Comparison of ENCODE assay signal across 11 mouse cellular contexts in genomic region chr7:139295653-139296052, GRCm38 (mm10). TPM values are rescaled to one million over a fixed set of nuclear protein-coding genes. Genes with fewer than 3 reads are reported as not detected.
DNase-seq lines count a peak whose midpoint lies in the region; ATAC-seq and TF ChIP-seq lines count a peak whose summit lies in the region.
"Had no signal": no experiment of that assay in that cellular context is flagged by ENCODE, and none has a peak within 500 bp of the region (broad histone marks: within the 10 kb centered on the region; RNA-seq: fewer than 3 reads in every experiment).

No protein-coding gene starts in this region.

- no peak for ATAC-seq in midbrain, postnatal 0 days (ENCODE audit: low FRiP score)
- peak; percentile 51 for ATAC-seq in Patski
- ATAC-seq in inflammation-experienced regulatory T-cells, adult 6 months: peak; percentile 64
- no peak for ATAC-seq in stomach, embryonic 15.5 days (ENCODE audit: insufficient read depth, low FRiP score, low read depth)
- ATAC-seq: forebrain, embryonic 13.5 days had no signal

- H3K4me2 ChIP-seq in midbrain, postnatal 0 days (ENCODE audit: low read depth, low read length, poor library complexity, severe bottlenecking): no peak overlapping the region
- H3K4me2 ChIP-seq in stomach, embryonic 15.5 days: no peak overlapping the region
- H3K4me2 ChIP-seq: forebrain, embryonic 13.5 days; heart, embryonic 11.5 days; neural tube, embryonic 13.5 days had no signal

- in situ Hi-C loops in Patski (cut with MboI; ENCODE audit: low pct_unique_long_range_greater_than_20kb): loop anchor here (5.0 kb wide), 2 partner anchors 63 to 173 kb away; no protein-coding TSS in a partner anchor

- peak overlapping the region; percentile 13; the same call in 1 of the 2 replicates for H3K27ac ChIP-seq in midbrain, embryonic 10.5 days (replicated peaks)
- H3K27ac ChIP-seq in midbrain, postnatal 0 days (ENCODE audit: low read depth, low read length): no peak overlapping the region
- peak overlapping the region; percentile 67; the same call in 1 of the 2 replicates for H3K27ac ChIP-seq in stomach, embryonic 15.5 days
- H3K27ac ChIP-seq: forebrain, embryonic 13.5 days; neural tube, embryonic 13.5 days had no signal

- peaks cover 8% of the 10 kb centered on the region; the same call in 1 of the 2 replicates for H3K27me3 ChIP-seq in midbrain, embryonic 10.5 days (ENCODE audit: low read depth, poor library complexity, severe bottlenecking)
- H3K27me3 ChIP-seq in midbrain, postnatal 0 days (ENCODE audit: insufficient read depth, low read length): no peaks in the 10 kb centered on the region
- no peaks in the 10 kb centered on the region for H3K27me3 ChIP-seq in Patski
- no peaks in the 10 kb centered on the region for H3K27me3 ChIP-seq in stomach, embryonic 15.5 days (replicated peaks)

- DNase-seq in midbrain, embryonic 10.5 days (ENCODE audit: low spot score): no peak
- no peak for DNase-seq in midbrain, postnatal 0 days (ENCODE audit: low spot score)
- DNase-seq in Patski (ENCODE audit: low read depth, low spot score): no peak
- no peak for DNase-seq in cerebellum, adult 9-10 months
- no peak for DNase-seq in thymus, postnatal 4 days
- DNase-seq: kidney, postnatal 36 days had no signal

- CTCF ChIA-PET in Patski (lab: Charles Lee): interaction anchor here (1.7 to 2.4 kb wide), 2 partner anchors 62 to 177 kb away, joined by 5 to 12 read pairs; no protein-coding TSS in a partner anchor

- 75% methylated on average over 1 of the region's 1 CpGs for WGBS in midbrain, embryonic 10.5 days
- 100% methylated on average over 1 of the region's 1 CpGs for WGBS in midbrain, postnatal 0 days
- WGBS in stomach, embryonic 15.5 days: 89% methylated on average over 1 of the region's 1 CpGs

- no peak overlapping the region for H3K9ac ChIP-seq in midbrain, postnatal 0 days (replicated peaks; ENCODE audit: low read length, poor library complexity, severe bottlenecking)
- no peak overlapping the region for H3K9ac ChIP-seq in stomach, embryonic 15.5 days
- H3K9ac ChIP-seq: forebrain, embryonic 13.5 days; neural tube, embryonic 13.5 days had no signal

- no peaks in the 10 kb centered on the region for H3K36me3 ChIP-seq in midbrain, embryonic 10.5 days
- no peaks in the 10 kb centered on the region for H3K36me3 ChIP-seq in midbrain, postnatal 0 days (ENCODE audit: insufficient read depth, low read length)
- H3K36me3 ChIP-seq in stomach, embryonic 15.5 days: no peaks in the 10 kb centered on the region
- H3K36me3 ChIP-seq: neural tube, embryonic 13.5 days had no signal

- no peak overlapping the region for H3K4me3 ChIP-seq in midbrain, embryonic 10.5 days
- no peak overlapping the region for H3K4me3 ChIP-seq in midbrain, postnatal 0 days (ENCODE audit: low read depth, low read length)
- no peak overlapping the region for H3K4me3 ChIP-seq in stomach, embryonic 15.5 days (replicated peaks)
- H3K4me3 ChIP-seq: forebrain, embryonic 13.5 days; neural tube, embryonic 13.5 days had no signal

- H3K4me1 ChIP-seq in midbrain, embryonic 10.5 days: peaks cover 14% of the 10 kb centered on the region
- no peaks in the 10 kb centered on the region for H3K4me1 ChIP-seq in midbrain, postnatal 0 days (ENCODE audit: insufficient read depth, low read length)
- H3K4me1 ChIP-seq in stomach, embryonic 15.5 days: peaks cover 20% of the 10 kb centered on the region
- H3K4me1 ChIP-seq: neural tube, embryonic 13.5 days had no signal

- TF ChIP-seq CTCF in midbrain, postnatal 0 days (IDR thresholded peaks at IDR 0.05): no peak
- TF ChIP-seq CTCF in Patski (IDR thresholded peaks at IDR 0.05): no peak

- POLR2A ChIA-PET in Patski (lab: Charles Lee): no interaction called here

- no peaks in the 10 kb centered on the region for H3K9me3 ChIP-seq in midbrain, embryonic 10.5 days (replicated peaks)
- H3K9me3 ChIP-seq in midbrain, postnatal 0 days (ENCODE audit: low read length): no peaks in the 10 kb centered on the region
- no peaks in the 10 kb centered on the region for H3K9me3 ChIP-seq in stomach, embryonic 15.5 days
- H3K9me3 ChIP-seq: forebrain, embryonic 13.5 days; neural tube, embryonic 13.5 days had no signal

RNA-seq across cellular contexts. Expression of gene Pwwp2b, which starts 47.4 kb away (rescaled TPM):
- polyA plus RNA-seq in midbrain, embryonic 10.5 days (2016; fragmentation: Nextera tagmentation; extraction: Ambion mirVana): 4.3 and 4.4 TPM in 2 replicates
- total RNA-seq in midbrain, postnatal 0 days (2014; rRNA removed): 3.4 and 3.5 TPM in 2 replicates
- polyA plus RNA-seq in midbrain, postnatal 0 days (2015; fragmentation: Nextera tagmentation; extraction: Ambion mirVana): 4.5 and 4.7 TPM in 2 replicates
- polyA plus RNA-seq in Patski (2021): 11.6 TPM
- 1 to 10 TPM; 1.9 to 3.4 (median 2.1) TPM for polyA plus RNA-seq in inflammation-experienced regulatory T-cells, adult 6 months (2017; shearing (Covaris generic))
- polyA plus RNA-seq in stomach, embryonic 15.5 days (2015; fragmentation: Nextera tagmentation; extraction: Ambion mirVana): 17.1 and 18.5 TPM in 2 replicates

Comparison
In these comparisons a context has a peak if more than half of its experiments do, and no peak if none do; other contexts are left out.
1. ATAC-seq: peak in Patski (single experiment) and inflammation-experienced regulatory T-cells, adult 6 months (single experiment); none in midbrain, postnatal 0 days (single experiment) and stomach, embryonic 15.5 days (single experiment).